Mouse (Mus musculus) thymus, adult 2 months (tissue): ENCODE data around the gene Zfp36.

ENCODE experiments used
- CTCF ChIP-seq: fragments of 200-500 bp; IDR thresholded peaks from 2 replicates; pipeline ENCODE4 v1.5.1; 2012; ENCODE audit warnings: mild to moderate bottlenecking, control low read depth, low read length, moderate library complexity, borderline replicate concordance; ENCODE audit not compliant: control insufficient read depth, poor library complexity, insufficient read depth; ENCODE audit errors: extremely low read depth
- POLR2A ChIP-seq: fragments of 200-500 bp; IDR thresholded peaks from 2 replicates; pipeline ENCODE4 v1.6.1; 2012; ENCODE audit warnings: mild to moderate bottlenecking, low read length, control low read depth, moderate library complexity; ENCODE audit not compliant: control insufficient read depth, poor library complexity, insufficient read depth; ENCODE audit errors: extremely low read depth

DNA sequence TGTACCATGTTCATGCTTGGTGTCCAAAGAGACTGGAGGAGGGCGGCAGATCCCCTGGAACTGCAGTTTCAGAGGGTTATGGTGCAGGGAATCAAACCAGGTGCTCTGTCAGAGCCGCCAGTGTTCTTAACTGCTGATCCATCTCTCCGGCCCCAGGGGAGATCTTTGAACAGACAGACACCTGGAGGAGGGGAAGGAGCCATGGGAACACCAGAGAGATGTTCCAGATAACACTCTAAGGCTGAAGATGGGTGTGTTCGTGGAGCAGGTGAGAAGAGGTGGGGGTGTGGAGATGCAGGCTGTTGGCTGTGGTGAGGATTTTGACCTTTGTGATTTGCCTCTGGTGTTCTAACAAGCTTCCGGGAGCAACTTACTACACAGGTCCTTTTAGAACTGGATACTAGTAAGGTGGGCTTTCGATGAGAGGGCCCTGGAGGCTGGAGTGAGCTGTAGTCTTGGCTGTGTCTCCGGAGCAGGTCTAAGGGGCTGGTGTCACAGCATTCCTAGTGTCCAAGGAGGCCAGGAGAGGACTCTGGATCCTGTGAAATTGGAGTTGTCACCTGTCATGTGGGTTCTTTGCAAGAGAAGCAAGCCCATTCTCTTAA is 6.1 kb downstream of the Zfp36 start:
- TF ChIP-seq CTCF (no peak), POLR2A (no peak)
